Mouse (Mus musculus) megakaryocyte, embryonic 14.5 days (primary cell): Measurements from ENCODE around the gene Cpn1.

Experiments
- FLI1 ChIP-seq: IDR thresholded peaks from 2 replicates; pipeline ENCODE4 v1.6.1; 2012; ENCODE audit warnings: low read length, inconsistent platforms, mixed read lengths
- GATA1 ChIP-seq: IDR thresholded peaks from 3 replicates; pipeline ENCODE4 v1.6.1; 2012; ENCODE audit warnings: mixed read lengths, low read length, inconsistent platforms, borderline replicate concordance

GRCm38 (mm10) chr19:43962795-43963194 lies 23.6 kb downstream of the Cpn1 start:
- TF ChIP-seq FLI1 (no peak), GATA1 (no peak)
